Mouse (Mus musculus) monocyte, adult 5-6 weeks (primary cell): ENCODE results near the gene Gm20835. TPM values are rescaled to one million over a fixed set of nuclear protein-coding genes. Genes with fewer than 3 reads are reported as not detected.
"Not testable (repeated sequence)": the region's sequence is repeated elsewhere in the genome, so short reads cannot be mapped to it uniquely, and the experiment has no call there.

Experiments
- ATAC-seq: fragments of 153-309, 156-312 bp; replicated peaks from 2 replicates; pipeline ENCODE4 v1.8.0; 2017; ENCODE audit warnings: mild to moderate bottlenecking; ENCODE audit not compliant: low TSS enrichment, insufficient number of reproducible peaks, severe bottlenecking, poor library complexity, low FRiP score
- total RNA-seq: library from RNA; stranded (forward); fragments of 200-1000, 200-491, 200-594 nt; gene quantifications from 3 replicates; pipeline ENCODE4 v1.2.3, GENCODE M21; 2017

Gene Gm20835
- not detected in 3 replicates for total RNA-seq

- ATAC-seq: not testable (repeated sequence)
Observed at GRCm38 (mm10) chrY:36735190-36735589, at the start of gene Gm20835. Gene Gm20835 (minus strand): TSS chrY:36735290.
